Mouse (Mus musculus): Measurements from ENCODE around the gene Cep104.

Cep104 gene

DNA sequence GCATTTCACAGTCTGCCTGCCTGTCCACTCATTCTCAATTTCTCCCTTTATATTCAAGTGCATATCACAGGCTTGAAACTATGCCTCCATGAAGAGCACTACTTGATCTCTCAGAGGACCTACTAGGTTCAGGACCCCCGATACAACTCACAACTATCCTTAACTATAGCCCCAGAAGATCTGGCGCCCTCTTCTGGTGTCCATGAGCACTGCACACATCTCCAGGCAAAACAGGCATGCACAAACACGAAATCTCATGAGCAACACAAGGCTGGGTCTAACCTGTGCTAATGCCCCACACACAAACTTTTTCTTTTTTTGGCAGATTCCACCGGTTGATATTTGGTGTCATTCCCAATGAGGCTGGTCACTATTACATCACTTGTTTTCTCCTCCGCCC is 70.8 kb downstream of the Cep104 start:
- DNase-seq (ENCODE audit: low read depth, low spot score), result no peak

DNA sequence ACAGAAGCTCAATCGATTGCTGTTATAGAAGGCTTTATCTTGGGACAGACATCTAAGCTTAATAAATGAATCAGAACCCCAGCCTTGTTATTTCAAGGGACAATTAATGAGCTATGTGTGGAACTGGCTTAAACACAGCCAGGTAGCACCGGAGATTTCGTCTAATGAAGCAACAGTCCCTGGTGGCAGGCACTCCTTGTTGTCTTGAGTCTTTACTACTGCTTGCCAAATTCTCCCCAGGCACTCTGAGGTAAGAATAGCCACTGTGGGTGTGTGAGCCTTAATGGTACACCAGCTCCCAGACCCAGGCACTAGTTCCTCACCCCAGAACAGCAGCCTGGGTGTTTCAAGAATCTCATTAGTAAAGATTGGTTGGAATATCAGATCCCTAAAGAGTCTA is 76.4 kb downstream of the Cep104 start:
- DNase-seq (ENCODE audit: low read depth, low spot score), result no peak

DNA sequence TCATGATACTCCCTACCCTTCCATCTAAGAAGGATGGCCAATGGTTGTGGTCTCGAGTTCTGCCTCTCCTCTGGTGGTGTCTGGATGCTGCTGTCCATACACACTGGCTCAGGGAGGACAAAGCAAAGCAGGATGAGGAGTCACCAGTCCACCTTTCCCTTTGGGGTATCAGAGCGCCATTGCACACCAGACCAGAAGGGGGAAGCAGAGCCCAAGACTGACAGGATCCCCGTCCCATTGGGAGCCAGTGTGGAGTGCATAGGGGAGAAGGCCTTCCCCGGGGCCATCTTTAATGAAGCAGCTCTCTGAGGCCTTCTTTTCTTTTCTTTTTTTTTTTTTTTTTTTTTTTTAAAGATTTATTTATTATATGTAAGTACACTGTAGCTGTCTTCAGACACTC is 78.1 kb downstream of the Cep104 start:
- DNase-seq (ENCODE audit: low read depth, low spot score), result peak; percentile 25

DNA sequence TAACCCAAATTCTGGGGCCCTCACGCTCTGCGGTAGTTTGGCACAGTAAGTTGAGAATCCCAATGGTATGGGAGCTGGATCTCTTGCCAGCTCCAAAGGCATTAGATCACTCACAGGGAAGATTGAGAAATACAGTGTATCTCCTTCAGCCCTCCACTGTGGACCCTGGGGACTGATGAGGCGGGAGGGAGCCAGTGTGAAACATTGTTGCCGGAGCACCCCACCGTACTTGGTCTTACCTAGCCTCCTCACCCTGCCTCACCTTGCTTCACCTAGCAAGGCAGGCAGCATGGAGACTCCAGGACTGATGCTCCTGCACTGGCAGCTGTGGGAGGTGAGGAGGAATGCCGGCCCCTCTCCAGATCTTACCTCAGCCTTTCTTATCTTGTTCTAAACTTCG is 80.5 kb downstream of the Cep104 start:
- no peak for DNase-seq (ENCODE audit: low read depth, low spot score)

DNA sequence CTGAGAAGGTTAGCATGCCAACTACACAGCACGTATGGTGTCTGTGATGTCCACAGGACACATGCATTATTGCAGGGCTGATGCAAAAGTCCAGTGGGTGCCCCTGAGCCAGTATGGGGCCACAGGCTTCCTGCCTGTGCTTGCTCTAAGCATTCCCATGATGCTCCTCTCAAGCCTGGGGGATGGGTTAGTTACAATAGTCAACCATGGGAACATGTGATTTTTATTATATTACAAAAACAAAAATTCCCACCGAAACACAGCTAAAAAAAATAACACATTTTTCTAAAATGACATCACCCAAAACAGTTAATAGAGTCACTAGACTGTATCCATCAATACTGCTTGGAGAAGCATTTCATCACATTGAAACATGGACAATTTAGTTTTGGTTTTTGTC is 81.1 kb downstream of the Cep104 start:
- DNase-seq (ENCODE audit: low read depth, low spot score), result no peak

DNA sequence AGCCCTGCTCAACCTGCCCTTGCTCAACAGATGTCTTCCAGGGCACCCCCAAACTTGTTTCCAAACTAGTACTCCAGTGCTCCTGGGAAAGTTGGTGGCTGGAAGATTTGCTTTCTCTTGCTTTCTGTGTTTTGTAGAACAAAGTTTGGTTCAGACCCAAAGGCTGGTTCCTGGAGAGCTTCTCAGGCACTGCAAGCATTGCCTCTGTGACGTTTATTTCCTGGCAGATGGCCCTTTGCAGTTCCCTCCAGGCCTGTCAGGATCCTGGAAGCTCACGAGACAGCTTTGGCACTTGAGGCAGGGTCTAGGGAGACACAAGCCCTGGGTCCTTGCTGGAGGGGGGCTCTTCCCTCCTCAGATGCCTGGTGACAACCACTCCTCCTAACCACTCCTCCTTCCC is 81.7 kb downstream of the Cep104 start:
- DNase-seq (ENCODE audit: low read depth, low spot score), result no peak

DNA sequence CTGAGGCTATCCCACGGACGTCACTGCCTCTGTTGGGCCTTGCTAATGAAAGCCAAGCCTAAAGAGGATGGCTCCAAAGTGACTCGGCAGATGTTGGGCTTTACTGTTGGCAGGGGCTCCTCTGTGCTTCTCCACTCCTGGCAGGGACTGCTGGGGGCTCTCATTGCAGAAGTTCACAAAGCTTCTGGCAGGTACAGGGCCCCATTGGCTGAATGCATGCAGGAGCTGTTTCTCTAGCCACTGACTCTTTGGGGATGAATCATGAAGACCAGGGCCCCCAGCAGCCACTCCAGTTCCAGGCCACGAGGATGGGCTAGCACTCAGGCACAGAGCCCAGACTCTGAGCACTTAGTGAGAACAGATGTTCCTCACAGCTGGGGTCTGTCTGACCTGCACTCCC is 82.7 kb downstream of the Cep104 start:
- no peak for DNase-seq (ENCODE audit: low read depth, low spot score)

All from ZHBTc4 (cell line).